Mouse (Mus musculus) MEL (cell line): ENCODE results near the gene Gpam.

Experiments used
- CTCF ChIP-seq, 3 experiments: IDR thresholded peaks in 2 of 3; conservative IDR thresholded peaks in 1 of 3; 2 replicates each; pipeline ENCODE4 v1.5.1; 2011 to 2012; ENCODE audit warnings: low read length in 3 of 3, low read depth in 2 of 3, mild to moderate bottlenecking in 2 of 3, improper control_type of control experiment in 1 of 3, inconsistent platforms in 1 of 3, mixed read lengths in 1 of 3, moderate library complexity in 1 of 3; ENCODE audit not compliant: control insufficient read depth in 1 of 3, insufficient read depth in 1 of 3, poor library complexity in 1 of 3, severe bottlenecking in 1 of 3
- ELF1 ChIP-seq: IDR thresholded peaks from 2 replicates; pipeline ENCODE4 v1.6.1; 2014; ENCODE audit warnings: low read depth, mild to moderate bottlenecking, inconsistent platforms, low read length, improper control_type of control experiment, moderate library complexity
- JUND ChIP-seq: IDR thresholded peaks from 2 replicates; pipeline ENCODE4 v1.6.1; 2011; ENCODE audit warnings: low read depth, mild to moderate bottlenecking, improper control_type of control experiment, low read length
- MEF2A ChIP-seq: IDR thresholded peaks from 2 replicates; pipeline ENCODE4 v1.6.1; 2014; ENCODE audit warnings: low read depth, mild to moderate bottlenecking, inconsistent platforms, low read length, improper control_type of control experiment; ENCODE audit not compliant: poor library complexity, insufficient replicate concordance, severe bottlenecking; ENCODE audit errors: extremely low read depth
- MXI1 ChIP-seq: IDR thresholded peaks from 2 replicates; pipeline ENCODE4 v1.6.1; 2011; ENCODE audit warnings: mild to moderate bottlenecking, low read depth, low read length, improper control_type of control experiment
- NELFE ChIP-seq: IDR thresholded peaks from 2 replicates; pipeline ENCODE4 v1.6.1; 2011; ENCODE audit warnings: low read depth, low read length, improper control_type of control experiment
- RCOR1 ChIP-seq: IDR thresholded peaks from 2 replicates; pipeline ENCODE4 v1.6.1; 2012; ENCODE audit warnings: low read depth, mild to moderate bottlenecking, inconsistent platforms, low read length, improper control_type of control experiment
- ZNF384 ChIP-seq: IDR thresholded peaks from 2 replicates; pipeline ENCODE4 v1.6.1; 2012; ENCODE audit warnings: low read depth, mild to moderate bottlenecking, inconsistent platforms, low read length, improper control_type of control experiment

DNA sequence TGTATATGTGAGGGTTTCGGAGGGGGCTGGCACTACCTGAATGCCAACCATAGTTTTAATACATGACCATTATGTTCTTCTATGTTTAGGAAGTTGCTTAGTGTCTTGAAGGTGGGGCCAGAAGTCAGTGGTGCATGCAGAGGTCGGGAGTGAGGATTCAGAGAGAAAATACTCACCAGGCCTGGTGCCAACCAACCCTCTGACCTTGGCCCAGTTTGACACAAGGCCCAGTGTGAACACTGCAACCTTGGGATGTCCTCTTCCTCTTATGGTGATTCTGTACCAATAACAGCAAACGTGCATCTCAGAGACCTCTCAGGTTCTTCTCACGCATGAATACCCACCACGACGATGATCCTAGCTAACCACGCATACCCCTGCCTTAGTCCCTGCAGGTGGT is 11.5 kb upstream of the Gpam start:
- TF ChIP-seq CTCF (IDR thresholded peaks at IDR 0.05 in 2 of 3, conservative IDR thresholded peaks at IDR 0.05 in 1 of 3; ENCODE audit: control insufficient read depth in 1 of 3, insufficient read depth in 1 of 3, low read depth in 2 of 3, low read length in 3 of 3, poor library complexity in 1 of 3, severe bottlenecking in 1 of 3): no peak
- no peak for TF ChIP-seq NELFE
- TF ChIP-seq RCOR1: no peak
- no peak for TF ChIP-seq MXI1
- no peak for TF ChIP-seq ELF1
- TF ChIP-seq JUND: no peak
- no peak for TF ChIP-seq MEF2A
- no peak for TF ChIP-seq ZNF384
